Mouse (Mus musculus): ENCODE results near the gene Myo6. TPM values are rescaled to one million over a fixed set of nuclear protein-coding genes. Genes with fewer than 3 reads are reported as not detected.

The Myo6 gene
- polyA plus RNA-seq, 1 experiment = 6.0 TPM

- TF ChIP-seq POLR2A (IDR thresholded peaks at IDR 0.05; ENCODE audit: control insufficient read depth, extremely low read depth, insufficient read depth, low read length, poor library complexity) = no peak
- no peak for DNase-seq
- no peak overlapping the region for H3K4me3 ChIP-seq (ENCODE audit: control insufficient read depth, insufficient read depth, low read length)
- H3K27me3 ChIP-seq (ENCODE audit: control insufficient read depth, insufficient read depth, low read length) = no peaks in the 10 kb centered on the region
- no peak overlapping the region for H3K27ac ChIP-seq (ENCODE audit: control insufficient read depth, insufficient read depth, low read length)
- H3K4me1 ChIP-seq (replicated peaks; ENCODE audit: control insufficient read depth, insufficient read depth, low read length) = no peaks in the 10 kb centered on the region
- WGBS = 85% methylated on average over 5 of the region's 5 CpGs
- H3K36me3 ChIP-seq (ENCODE audit: control insufficient read depth, insufficient read depth, low read length) = no peaks in the 10 kb centered on the region
Measured at GRCm38 (mm10) chr9:80188324-80188893, 23.6 kb downstream of the Myo6 start.

GRCm38 (mm10) chr9:80191240-80191639 is 26.4 kb downstream of the Myo6 start:
- WGBS = 94% methylated on average over 6 of the region's 6 CpGs

GRCm38 (mm10) chr9:80192324-80192723 is 27.5 kb downstream of the Myo6 start:
- H3K4me3 ChIP-seq (ENCODE audit: control insufficient read depth, insufficient read depth, low read length) = no peak overlapping the region
- H3K27me3 ChIP-seq (ENCODE audit: control insufficient read depth, insufficient read depth, low read length) = no peaks in the 10 kb centered on the region
- H3K36me3 ChIP-seq (ENCODE audit: control insufficient read depth, insufficient read depth, low read length) = no peaks in the 10 kb centered on the region
- H3K4me1 ChIP-seq (replicated peaks; ENCODE audit: control insufficient read depth, insufficient read depth, low read length) = no peaks in the 10 kb centered on the region
- WGBS = 92% methylated on average over 10 of the region's 10 CpGs
- H3K27ac ChIP-seq (ENCODE audit: control insufficient read depth, insufficient read depth, low read length) = no peak overlapping the region
- no peak for TF ChIP-seq POLR2A (IDR thresholded peaks at IDR 0.05; ENCODE audit: control insufficient read depth, extremely low read depth, insufficient read depth, low read length, poor library complexity)
- no peak for TF ChIP-seq CTCF (IDR thresholded peaks at IDR 0.05; ENCODE audit: borderline replicate concordance, control insufficient read depth, extremely low read depth, insufficient read depth, low read length, poor library complexity)
- DNase-seq = no peak

More at GRCm38 (mm10) chr9:80191240-80191639, 26.4 kb downstream of the Myo6 start:
- Histone ChIP-seq H3K36me3 (ENCODE audit: control insufficient read depth, insufficient read depth, low read length) (no peaks in the 10 kb centered on the region), H3K4me1 (replicated peaks; ENCODE audit: control insufficient read depth, insufficient read depth, low read length) (no peaks in the 10 kb centered on the region), H3K27me3 (ENCODE audit: control insufficient read depth, insufficient read depth, low read length) (no peaks in the 10 kb centered on the region), H3K4me3 (ENCODE audit: control insufficient read depth, insufficient read depth, low read length) (no peak overlapping the region), H3K27ac (ENCODE audit: control insufficient read depth, insufficient read depth, low read length) (no peak overlapping the region)
- TF ChIP-seq CTCF (IDR thresholded peaks at IDR 0.05; ENCODE audit: borderline replicate concordance, control insufficient read depth, extremely low read depth, insufficient read depth, low read length, poor library complexity) (no peak), POLR2A (IDR thresholded peaks at IDR 0.05; ENCODE audit: control insufficient read depth, extremely low read depth, insufficient read depth, low read length, poor library complexity) (no peak)
- no peak for DNase-seq

- DNase-seq = no peak
- Histone ChIP-seq H3K4me1 (replicated peaks; ENCODE audit: control insufficient read depth, insufficient read depth, low read length) (no peaks in the 10 kb centered on the region), H3K4me3 (ENCODE audit: control insufficient read depth, insufficient read depth, low read length) (no peak overlapping the region), H3K27ac (ENCODE audit: control insufficient read depth, insufficient read depth, low read length) (no peak overlapping the region), H3K36me3 (ENCODE audit: control insufficient read depth, insufficient read depth, low read length) (no peaks in the 10 kb centered on the region), H3K27me3 (ENCODE audit: control insufficient read depth, insufficient read depth, low read length) (no peaks in the 10 kb centered on the region)
- 93% methylated on average over 6 of the region's 6 CpGs for WGBS
- TF ChIP-seq CTCF (IDR thresholded peaks at IDR 0.05; ENCODE audit: borderline replicate concordance, control insufficient read depth, extremely low read depth, insufficient read depth, low read length, poor library complexity) (no peak), POLR2A (IDR thresholded peaks at IDR 0.05; ENCODE audit: control insufficient read depth, extremely low read depth, insufficient read depth, low read length, poor library complexity) (no peak)
Measured at GRCm38 (mm10) chr9:80194446-80194845, 29.6 kb downstream of the Myo6 start.

- no peak overlapping the region for H3K4me3 ChIP-seq (ENCODE audit: control insufficient read depth, insufficient read depth, low read length)
- WGBS = 82% methylated on average over 3 of the region's 3 CpGs
- H3K36me3 ChIP-seq (ENCODE audit: control insufficient read depth, insufficient read depth, low read length) = no peaks in the 10 kb centered on the region
- no peak for DNase-seq
- H3K4me1 ChIP-seq (replicated peaks; ENCODE audit: control insufficient read depth, insufficient read depth, low read length) = no peaks in the 10 kb centered on the region
- no peak for TF ChIP-seq POLR2A (IDR thresholded peaks at IDR 0.05; ENCODE audit: control insufficient read depth, extremely low read depth, insufficient read depth, low read length, poor library complexity)
- no peak for TF ChIP-seq CTCF (IDR thresholded peaks at IDR 0.05; ENCODE audit: borderline replicate concordance, control insufficient read depth, extremely low read depth, insufficient read depth, low read length, poor library complexity)
- no peak overlapping the region for H3K27ac ChIP-seq (ENCODE audit: control insufficient read depth, insufficient read depth, low read length)
- H3K27me3 ChIP-seq (ENCODE audit: control insufficient read depth, insufficient read depth, low read length) = no peaks in the 10 kb centered on the region
Measured at GRCm38 (mm10) chr9:80196161-80196560, 31.3 kb downstream of the Myo6 start.

- DNase-seq = no peak
- no peaks in the 10 kb centered on the region for H3K36me3 ChIP-seq (ENCODE audit: control insufficient read depth, insufficient read depth, low read length)
- 91% methylated on average over 6 of the region's 6 CpGs for WGBS
- TF ChIP-seq POLR2A (IDR thresholded peaks at IDR 0.05; ENCODE audit: control insufficient read depth, extremely low read depth, insufficient read depth, low read length, poor library complexity) = no peak
- no peak for TF ChIP-seq CTCF (IDR thresholded peaks at IDR 0.05; ENCODE audit: borderline replicate concordance, control insufficient read depth, extremely low read depth, insufficient read depth, low read length, poor library complexity)
- H3K27me3 ChIP-seq (ENCODE audit: control insufficient read depth, insufficient read depth, low read length) = no peaks in the 10 kb centered on the region
- H3K4me3 ChIP-seq (ENCODE audit: control insufficient read depth, insufficient read depth, low read length) = no peak overlapping the region
- no peak overlapping the region for H3K27ac ChIP-seq (ENCODE audit: control insufficient read depth, insufficient read depth, low read length)
- H3K4me1 ChIP-seq (replicated peaks; ENCODE audit: control insufficient read depth, insufficient read depth, low read length) = no peaks in the 10 kb centered on the region
Measured at GRCm38 (mm10) chr9:80197233-80197632, 32.4 kb downstream of the Myo6 start.

GRCm38 (mm10) chr9:80200855-80201254 is 36.0 kb downstream of the Myo6 start:
- WGBS = 91% methylated on average over 6 of the region's 6 CpGs
- no peak overlapping the region for H3K4me3 ChIP-seq (ENCODE audit: control insufficient read depth, insufficient read depth, low read length)
- no peaks in the 10 kb centered on the region for H3K27me3 ChIP-seq (ENCODE audit: control insufficient read depth, insufficient read depth, low read length)
- no peaks in the 10 kb centered on the region for H3K36me3 ChIP-seq (ENCODE audit: control insufficient read depth, insufficient read depth, low read length)
- no peak for DNase-seq
- H3K4me1 ChIP-seq (replicated peaks; ENCODE audit: control insufficient read depth, insufficient read depth, low read length) = no peaks in the 10 kb centered on the region
- TF ChIP-seq CTCF (IDR thresholded peaks at IDR 0.05; ENCODE audit: borderline replicate concordance, control insufficient read depth, extremely low read depth, insufficient read depth, low read length, poor library complexity) (no peak), POLR2A (IDR thresholded peaks at IDR 0.05; ENCODE audit: control insufficient read depth, extremely low read depth, insufficient read depth, low read length, poor library complexity) (no peak)
- no peak overlapping the region for H3K27ac ChIP-seq (ENCODE audit: control insufficient read depth, insufficient read depth, low read length)
